Mouse (Mus musculus) testis, adult 2 months (tissue): ENCODE measurements at regions not wholly inside any gene's neighbourhood (a gene's known extent, or its start where the extent isn't known, plus 50 kb on each side); places are given as distances from the start of the nearest gene placed in this dataset.

Experiments used
- CTCF ChIP-seq: fragments of 200-500 bp; IDR thresholded peaks from 2 replicates; pipeline ENCODE4 v1.5.1; 2012; ENCODE audit warnings: low read depth, mild to moderate bottlenecking, inconsistent platforms, low read length, moderate library complexity; ENCODE audit not compliant: control insufficient read depth, insufficient read depth, insufficient replicate concordance
- POLR2A ChIP-seq: fragments of 200-500 bp; IDR thresholded peaks from 2 replicates; pipeline ENCODE4 v1.6.1; 2012; ENCODE audit warnings: low read depth, mild to moderate bottlenecking, inconsistent platforms, low read length, moderate library complexity; ENCODE audit not compliant: control insufficient read depth

GRCm38 (mm10) chr12:57958527-57958926, 253.0 kb upstream of the Sstr1 start:
- no peak for TF ChIP-seq CTCF
- no peak for TF ChIP-seq POLR2A
